Mouse (Mus musculus) liver, embryonic 16.5 days (tissue): ENCODE data around the gene Rtn3. TPM values are rescaled to one million over a fixed set of nuclear protein-coding genes. Genes with fewer than 3 reads are reported as not detected.
"Not testable (repeated sequence)": the region's sequence is repeated elsewhere in the genome, so short reads cannot be mapped to it uniquely, and the experiment has no call there.

Experiments used
- ATAC-seq: fragments of 200-750 bp; cut with Nextera tagmentation; 2 replicates; pipeline ENCODE4 v1.8.0; 2017; ENCODE audit warnings: low read depth, mild to moderate bottlenecking, moderate number of reproducible peaks, moderate library complexity
- H3K27ac ChIP-seq: fragments of 300-500 bp; sonication (generic); 2 replicates; pipeline ENCODE4 v1.5.1; 2014; ENCODE audit warnings: mild to moderate bottlenecking, low read length
- H3K27me3 ChIP-seq: fragments of 300-500 bp; sonication (generic); 2 replicates; pipeline ENCODE4 v1.6.1; 2014; ENCODE audit warnings: low read depth, low read length, mixed read lengths; ENCODE audit not compliant: control insufficient read depth, insufficient read depth
- H3K36me3 ChIP-seq: fragments of 300-500 bp; sonication (generic); 2 replicates; pipeline ENCODE4 v1.6.1; 2014; ENCODE audit warnings: mild to moderate bottlenecking; ENCODE audit not compliant: control insufficient read depth, insufficient read depth
- H3K4me1 ChIP-seq: fragments of 300-500 bp; sonication (generic); 2 replicates; pipeline ENCODE4 v1.6.1; 2014; ENCODE audit warnings: low read depth, low read length, mixed read lengths; ENCODE audit not compliant: control insufficient read depth
- H3K4me2 ChIP-seq: fragments of 300-500 bp; sonication (generic); 2 replicates; pipeline ENCODE4 v1.6.1; 2014; ENCODE audit warnings: low read depth, low read length, mixed read lengths
- H3K4me3 ChIP-seq: fragments of 300-500 bp; sonication (generic); 2 replicates; pipeline ENCODE4 v1.5.1; 2014; ENCODE audit warnings: low read depth, mild to moderate bottlenecking, low read length
- H3K9ac ChIP-seq: fragments of 300-500 bp; sonication (generic); 2 replicates; pipeline ENCODE4 v1.6.1; 2014; ENCODE audit warnings: low read depth, low read length
- H3K9me3 ChIP-seq: fragments of 300-500 bp; sonication (generic); replicated peaks from 2 replicates; pipeline ENCODE4 v1.6.1; 2016; ENCODE audit warnings: low read length; ENCODE audit not compliant: control insufficient read depth
- WGBS: fragments of 180-500 bp; shearing (Covaris S2); extraction: QIAGEN DNeasy Blood & Tissue Kit; methylation state at CpG from one replicate; pipeline ENCODE4 v1.1.7; 2014; ENCODE audit not compliant: insufficient replicate concordance; 5-methylcytosine and 5-hydroxymethylcytosine counted together
- polyA plus RNA-seq: library from polyadenylated mRNA; unstranded; fragments of >200 nt; fragmentation: Nextera tagmentation; extraction: Ambion mirVana; gene quantifications from 2 replicates; pipeline ENCODE4 v1.2.1, GENCODE M21; 2015

Rtn3 gene
- polyA plus RNA-seq, 1 experiment from 2014 or later: 63.8 TPM

DNA sequence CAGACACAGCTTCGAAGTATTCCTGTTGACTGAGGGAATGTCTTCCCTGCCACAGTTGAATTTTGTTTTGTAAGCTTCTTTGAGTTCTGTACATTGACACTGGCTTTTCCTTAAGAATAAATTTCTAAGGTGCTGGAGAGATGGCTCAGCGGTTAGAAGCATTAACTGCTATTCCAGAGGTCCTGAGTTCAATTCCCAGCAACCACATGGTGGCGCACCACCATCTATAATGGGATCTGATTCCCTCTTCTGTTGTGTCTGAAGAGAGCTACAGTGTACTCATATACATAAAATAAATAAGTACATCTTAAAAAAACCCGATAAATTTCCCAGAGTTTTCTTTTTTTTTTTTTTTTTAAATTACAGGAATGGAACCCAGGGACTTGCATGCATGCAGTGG lies 24.9 kb upstream of the Rtn3 start:
- WGBS: 71% methylated on average over 4 of the region's 4 CpGs
- Histone ChIP-seq H3K9ac (no peak overlapping the region), H3K27ac (no peak overlapping the region)

DNA sequence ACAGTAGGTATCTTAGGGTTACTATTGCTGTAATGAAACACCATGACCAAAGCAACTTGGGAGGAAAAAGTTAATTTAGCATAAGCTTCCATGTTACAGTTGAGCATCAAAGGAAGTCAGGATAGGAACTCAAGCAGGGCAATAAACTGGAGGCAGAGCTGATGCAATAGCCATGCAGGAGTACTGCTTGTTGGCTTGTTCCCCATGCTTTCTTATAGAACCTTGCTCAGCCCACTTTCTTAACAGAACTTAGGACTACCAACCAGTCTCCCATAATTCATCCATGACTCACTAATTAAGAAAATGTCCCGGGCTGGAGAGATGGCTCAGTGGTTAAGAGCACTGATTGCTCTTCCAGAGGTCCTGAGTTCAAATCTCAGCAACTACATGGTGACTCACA lies 23.2 kb upstream of the Rtn3 start:
- no peak overlapping the region for H3K4me3 ChIP-seq
- no peak overlapping the region for H3K4me2 ChIP-seq
- no peaks in the 10 kb centered on the region for H3K27me3 ChIP-seq
- 55% methylated on average over 1 of the region's 1 CpGs for WGBS
- peaks cover under 1% of the 10 kb centered on the region; the same call in 1 of the 2 replicates for H3K4me1 ChIP-seq
- H3K9me3 ChIP-seq: no peaks in the 10 kb centered on the region
- H3K27ac ChIP-seq: no peak overlapping the region
- peaks cover 6% of the 10 kb centered on the region for H3K36me3 ChIP-seq
- no peak for ATAC-seq
- H3K9ac ChIP-seq: no peak overlapping the region

More for the DNA sequence above, 24.9 kb upstream of the Rtn3 start:
- Histone ChIP-seq H3K27me3 (no peaks in the 10 kb centered on the region), H3K4me1 (peaks cover 3% of the 10 kb centered on the region; the same call in 1 of the 2 replicates), H3K4me2 (no peak overlapping the region), H3K36me3 (peaks cover 8% of the 10 kb centered on the region), H3K4me3 (no peak overlapping the region), H3K9me3 (no peaks in the 10 kb centered on the region)
- ATAC-seq: no peak

DNA sequence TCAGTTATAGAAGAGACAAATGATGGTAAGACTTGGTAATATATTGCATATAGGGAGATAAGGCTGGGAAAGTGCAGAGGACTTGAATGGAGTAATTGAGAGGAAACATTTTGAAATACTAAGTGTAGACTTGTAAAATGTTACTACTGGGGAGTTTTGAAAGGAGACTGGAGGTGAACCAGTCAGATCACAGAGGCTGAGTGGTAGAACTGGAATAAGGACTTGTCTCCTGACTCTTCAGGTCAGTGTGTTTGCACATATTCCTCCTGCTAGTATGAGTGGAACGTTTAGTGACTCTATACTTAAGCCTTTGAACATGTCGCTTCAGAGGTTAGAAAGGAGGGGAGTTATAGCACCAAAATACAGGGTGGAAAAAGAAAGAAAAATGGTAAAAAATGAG lies 19.4 kb upstream of the Rtn3 start:
- ATAC-seq: no peak
- no peak overlapping the region for H3K9ac ChIP-seq
- no peak overlapping the region for H3K27ac ChIP-seq
- no peaks in the 10 kb centered on the region; the same call in 1 of the 2 replicates for H3K4me1 ChIP-seq
- H3K4me3 ChIP-seq: no peak overlapping the region
- no peaks in the 10 kb centered on the region for H3K36me3 ChIP-seq
- H3K27me3 ChIP-seq: no peaks in the 10 kb centered on the region
- H3K4me2 ChIP-seq: no peak overlapping the region
- no peaks in the 10 kb centered on the region for H3K9me3 ChIP-seq
- 75% methylated on average over 2 of the region's 2 CpGs for WGBS

DNA sequence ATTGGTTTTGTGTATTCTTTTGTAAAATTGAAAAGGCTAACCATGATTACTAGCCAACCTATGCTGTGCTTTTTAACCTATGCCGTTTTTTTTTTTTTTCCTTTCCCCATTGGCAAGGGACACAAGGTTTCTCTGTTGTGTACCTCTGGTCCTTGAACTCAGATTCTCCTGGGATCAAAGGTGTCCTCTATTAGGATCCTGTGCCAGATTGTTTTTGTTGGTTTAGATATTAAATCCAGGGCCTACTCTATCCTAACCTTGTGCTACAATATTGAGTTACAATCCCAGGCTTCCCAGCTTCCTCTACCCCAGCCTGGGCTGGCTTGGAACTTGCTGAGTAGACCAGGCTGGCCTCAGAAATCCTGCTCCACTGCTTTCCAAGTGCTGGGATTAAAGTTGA lies 17.6 kb upstream of the Rtn3 start:
- Histone ChIP-seq H3K27me3 (no peaks in the 10 kb centered on the region), H3K4me3 (no peak overlapping the region), H3K9me3 (no peaks in the 10 kb centered on the region), H3K9ac (no peak overlapping the region), H3K27ac (no peak overlapping the region), H3K4me1 (peaks cover 3% of the 10 kb centered on the region), H3K4me2 (no peak overlapping the region), H3K36me3 (no peaks in the 10 kb centered on the region)
- WGBS: 77% methylated on average over 1 of the region's 1 CpGs
- no peak for ATAC-seq

DNA sequence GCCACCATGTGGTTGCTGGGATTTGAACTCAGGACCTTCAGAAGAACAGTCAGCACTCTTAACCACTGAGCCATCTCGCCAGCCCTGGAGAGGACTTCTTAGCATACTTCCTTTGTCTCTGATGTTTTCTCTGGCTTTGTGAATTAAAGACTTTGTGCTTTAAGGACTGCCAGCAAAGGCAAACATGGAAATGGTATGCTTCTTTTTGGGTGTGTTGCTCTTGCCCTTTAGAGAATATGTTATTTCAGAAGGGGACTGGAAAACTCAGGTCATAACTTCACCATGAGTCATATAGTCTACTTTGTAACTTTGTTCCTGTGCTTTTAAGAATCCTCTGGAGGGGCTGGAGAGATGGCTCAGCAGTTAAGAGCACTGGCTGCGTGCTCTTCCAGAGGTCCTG lies 15.7 kb upstream of the Rtn3 start:
- no peaks in the 10 kb centered on the region for H3K9me3 ChIP-seq

DNA sequence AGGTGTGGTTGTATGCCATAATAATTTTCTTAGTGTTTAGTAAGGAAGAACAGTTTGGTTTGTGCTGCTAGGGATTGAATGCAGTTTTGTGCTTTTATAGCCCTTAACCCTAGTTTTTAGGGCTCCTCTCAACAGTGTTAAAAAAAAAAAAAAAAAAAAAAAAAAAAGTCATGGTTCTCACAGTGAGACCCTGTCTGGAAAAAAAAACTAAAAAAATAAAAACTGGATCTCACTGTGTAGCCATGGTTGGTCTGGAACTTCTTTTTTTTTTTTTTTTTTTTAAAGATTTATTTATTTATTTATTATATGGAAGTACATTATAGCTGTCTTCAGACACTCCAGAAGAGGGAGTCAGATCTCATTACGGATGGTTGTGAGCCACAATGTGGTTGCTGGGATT lies 13.0 kb upstream of the Rtn3 start:
- not testable (repeated sequence) for H3K9me3 ChIP-seq, ATAC-seq, H3K27me3 ChIP-seq, H3K4me3 ChIP-seq, H3K27ac ChIP-seq, H3K36me3 ChIP-seq
- Histone ChIP-seq H3K4me1 (peaks cover 14% of the 10 kb centered on the region), H3K4me2 (peak overlapping the region; percentile 99; the same call in 1 of the 2 replicates), H3K9ac (peak overlapping the region; percentile 96; the same call in 1 of the 2 replicates)
- 79% methylated on average over 1 of the region's 1 CpGs for WGBS

More for the DNA sequence above, 15.7 kb upstream of the Rtn3 start:
- no peak for ATAC-seq
- Histone ChIP-seq H3K27ac (no peak overlapping the region), H3K36me3 (no peaks in the 10 kb centered on the region), H3K4me2 (no peak overlapping the region), H3K4me1 (peaks cover 9% of the 10 kb centered on the region), H3K4me3 (no peak overlapping the region), H3K9ac (no peak overlapping the region), H3K27me3 (no peaks in the 10 kb centered on the region)
- 86% methylated on average over 2 of the region's 2 CpGs for WGBS

DNA sequence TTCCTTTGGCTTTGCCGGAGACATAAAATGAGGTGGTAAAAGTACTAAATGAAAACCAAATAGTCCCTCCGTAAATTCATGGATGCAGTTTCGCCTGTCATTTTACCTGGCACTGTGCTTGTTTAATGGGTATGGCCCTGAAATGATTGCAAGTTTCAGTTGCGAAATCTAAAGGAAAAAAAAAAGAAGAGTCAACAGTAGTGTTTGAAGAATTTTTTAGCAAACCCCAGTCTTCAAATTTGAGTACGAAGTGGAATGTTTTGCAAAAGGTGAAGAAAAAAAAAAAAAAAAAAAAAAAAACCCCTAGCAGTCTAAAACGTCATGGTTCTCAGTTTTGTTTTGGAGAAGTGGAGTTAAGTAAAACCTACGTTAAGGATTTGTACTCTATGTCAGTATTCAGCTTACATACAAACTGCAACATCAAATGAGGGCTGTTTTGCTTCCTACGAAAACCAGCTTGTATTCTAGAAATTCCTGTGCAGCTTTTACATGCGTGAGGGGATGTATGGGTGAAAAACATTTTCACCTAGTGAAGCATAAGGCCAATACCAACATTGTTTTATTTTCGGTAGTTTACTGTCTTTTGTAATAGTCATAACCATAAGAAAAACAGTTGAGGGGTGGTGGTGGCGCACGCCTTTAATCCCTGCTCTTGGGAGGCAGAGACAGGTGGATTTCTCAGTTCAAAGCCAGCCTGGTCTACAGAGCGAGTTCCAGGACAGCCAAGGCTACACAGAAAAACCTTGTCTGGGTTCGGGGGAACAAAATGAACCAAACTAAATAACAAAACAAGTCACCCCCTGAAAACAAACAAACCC lies 12.3 kb upstream of the Rtn3 start:
- whole genome bisulfite sequencing: 23% methylated on average over 14 of the region's 14 CpGs
- H3K9me3 ChIP-seq: no peaks in the 10 kb centered on the region
- peak overlapping the region; percentile 86 for H3K4me3 ChIP-seq
- peak overlapping the region; percentile 96 for H3K9ac ChIP-seq
- no peaks in the 10 kb centered on the region for H3K36me3 ChIP-seq
- peak overlapping the region; percentile 73 for H3K27ac ChIP-seq
- peaks cover 14% of the 10 kb centered on the region for H3K4me1 ChIP-seq
- H3K27me3 ChIP-seq: no peaks in the 10 kb centered on the region
- no peak for ATAC-seq
- H3K4me2 ChIP-seq: peak overlapping the region; percentile 99

DNA sequence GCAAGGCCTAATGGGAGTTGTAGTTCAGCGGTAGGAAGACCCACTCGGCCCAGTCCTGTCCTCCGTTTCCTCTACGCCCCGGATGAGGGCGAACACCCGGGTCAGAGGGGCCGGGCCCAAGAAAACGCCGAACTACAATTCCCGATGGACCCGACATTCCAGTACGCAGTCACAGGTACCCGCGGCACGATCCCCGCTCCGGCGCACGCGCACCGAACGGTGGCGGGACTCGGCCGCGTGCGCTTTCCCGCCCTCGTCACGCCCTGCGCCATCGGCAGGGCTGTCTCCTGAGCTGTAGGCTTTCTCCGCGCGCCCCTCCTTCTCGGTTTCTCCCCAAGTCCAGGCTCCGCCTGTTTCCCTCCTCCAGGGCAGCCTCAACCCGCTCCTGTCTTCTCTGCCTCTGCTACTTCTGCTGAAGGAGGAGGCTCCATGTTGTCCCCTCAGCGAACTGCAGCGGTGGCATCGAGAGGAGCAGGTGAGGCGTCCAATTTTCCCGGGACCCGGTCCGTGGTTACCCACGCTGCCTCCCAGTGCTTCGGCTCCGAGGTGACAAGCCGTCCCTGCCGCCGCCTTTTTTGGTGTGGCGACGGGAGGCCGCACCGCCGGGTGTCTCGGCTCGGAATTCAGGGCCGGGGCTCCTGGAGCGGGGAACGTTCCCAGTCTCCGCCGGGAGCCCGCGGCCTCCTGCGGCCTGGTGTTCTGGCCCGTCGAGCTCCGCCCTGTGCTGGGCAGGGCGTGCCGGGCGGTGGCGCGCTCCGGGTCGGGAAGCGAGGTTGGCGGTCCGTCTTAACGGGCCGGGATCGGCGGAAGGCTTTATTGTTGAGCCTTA lies 11.3 kb upstream of the Rtn3 start:
- WGBS: under 1% methylated on average over 84 of the region's 84 CpGs

More for the DNA sequence above, 11.3 kb upstream of the Rtn3 start:
- peak overlapping the region; percentile 86 for H3K4me3 ChIP-seq
- H3K27me3 ChIP-seq: no peaks in the 10 kb centered on the region
- peak; percentile 94 for ATAC-seq
- no peaks in the 10 kb centered on the region for H3K9me3 ChIP-seq
- H3K9ac ChIP-seq: peak overlapping the region; percentile 96
- peak overlapping the region; percentile 99 for H3K4me2 ChIP-seq
- H3K4me1 ChIP-seq: peaks cover 14% of the 10 kb centered on the region
- no peaks in the 10 kb centered on the region for H3K36me3 ChIP-seq
- H3K27ac ChIP-seq: peak overlapping the region; percentile 98
